Mouse (Mus musculus): ENCODE measurements at regions not wholly inside any gene's neighbourhood (a gene's known extent, or its start where the extent isn't known, plus 50 kb on each side); places are given as distances from the start of the nearest gene placed in this dataset.

GRCm38 (mm10) chr7:66593619-66594018, 95.8 kb downstream of the Asb7 start:
- DNase-seq (ENCODE audit: low spot score in 2 of 2): no peak

GRCm38 (mm10) chr7:66591594-66592290, 97.7 kb downstream of the Asb7 start:
- DNase-seq (ENCODE audit: low spot score in 2 of 2): no peak

- no peak for DNase-seq (ENCODE audit: low spot score in 2 of 2)
Observed at GRCm38 (mm10) chr7:66586511-66586910, 102.9 kb downstream of the Asb7 start.

GRCm38 (mm10) chr7:66580687-66581151, 108.7 kb downstream of the Asb7 start:
- DNase-seq (ENCODE audit: low spot score in 2 of 2): no peak

- DNase-seq (ENCODE audit: low spot score in 2 of 2): no peak
Observed at GRCm38 (mm10) chr7:66576261-66576660, 113.1 kb downstream of the Asb7 start.

- DNase-seq (ENCODE audit: low spot score in 2 of 2): no peak
Observed at GRCm38 (mm10) chr7:66571451-66571850, 117.9 kb downstream of the Asb7 start.

- DNase-seq (ENCODE audit: low spot score in 2 of 2): no peak
Observed at GRCm38 (mm10) chr7:66547694-66548093, 120.4 kb upstream of the Aldh1a3 start.

GRCm38 (mm10) chr7:66545184-66545583, 117.9 kb upstream of the Aldh1a3 start:
- no peak for DNase-seq (ENCODE audit: low spot score in 2 of 2)

GRCm38 (mm10) chr7:66544352-66545053, 117.2 kb upstream of the Aldh1a3 start:
- no peak for DNase-seq (ENCODE audit: low spot score in 2 of 2)

- no peak for DNase-seq (ENCODE audit: low spot score in 2 of 2)
Observed at GRCm38 (mm10) chr7:66532596-66532995, 105.3 kb upstream of the Aldh1a3 start.

GRCm38 (mm10) chr7:66532048-66532447, 104.7 kb upstream of the Aldh1a3 start:
- DNase-seq (ENCODE audit: low spot score in 2 of 2): no peak

- no peak for DNase-seq (ENCODE audit: low spot score in 2 of 2)
Observed at GRCm38 (mm10) chr7:66531111-66531510, 103.8 kb upstream of the Aldh1a3 start.

GRCm38 (mm10) chr7:66528881-66529280, 101.6 kb upstream of the Aldh1a3 start:
- no peak for DNase-seq (ENCODE audit: low spot score in 2 of 2)

GRCm38 (mm10) chr7:66523959-66524358, 96.6 kb upstream of the Aldh1a3 start:
- no peak for DNase-seq (ENCODE audit: low spot score in 2 of 2)

- DNase-seq (ENCODE audit: low spot score in 2 of 2): no peak
Observed at GRCm38 (mm10) chr7:66521522-66521921, 94.2 kb upstream of the Aldh1a3 start.

GRCm38 (mm10) chr7:66516143-66516542, 88.8 kb upstream of the Aldh1a3 start:
- DNase-seq (ENCODE audit: low spot score in 2 of 2): no peak

- DNase-seq (ENCODE audit: low spot score in 2 of 2): no peak
Observed at GRCm38 (mm10) chr7:66513411-66513810, 86.1 kb upstream of the Aldh1a3 start.

- no peak for DNase-seq (ENCODE audit: low spot score in 2 of 2)
Observed at GRCm38 (mm10) chr7:66505734-66506133, 78.4 kb upstream of the Aldh1a3 start.

- DNase-seq (ENCODE audit: low spot score in 2 of 2): no peak
Observed at GRCm38 (mm10) chr7:66504519-66504918, 77.2 kb upstream of the Aldh1a3 start.

GRCm38 (mm10) chr7:66501425-66501824, 74.1 kb upstream of the Aldh1a3 start:
- no peak for DNase-seq (ENCODE audit: low spot score in 2 of 2)

GRCm38 (mm10) chr7:66497480-66497879, 70.2 kb upstream of the Aldh1a3 start:
- no peak for DNase-seq (ENCODE audit: low spot score in 2 of 2)

GRCm38 (mm10) chr7:66493216-66493885, 66.0 kb upstream of the Aldh1a3 start:
- DNase-seq (ENCODE audit: low spot score in 2 of 2): no peak
